Mouse (Mus musculus) ES-E14 (cell line): ENCODE results near the gene Rnf225. TPM values are rescaled to one million over a fixed set of nuclear protein-coding genes. Genes with fewer than 3 reads are reported as not detected.

Experiments used
- DNase-seq: peaks from one replicate; pipeline ENCODE4 v3.0.0-alpha.2; 2013; ENCODE audit warnings: low read depth, low spot score
- H3K27ac ChIP-seq: 2 replicates; pipeline ENCODE4 v1.5.1; 2012; ENCODE audit warnings: low read depth, mild to moderate bottlenecking, low read length, moderate library complexity, mixed read lengths; ENCODE audit not compliant: poor library complexity, insufficient read depth, severe bottlenecking
- H3K36me3 ChIP-seq: 2 replicates; pipeline ENCODE4 v1.6.1; 2012; ENCODE audit warnings: mild to moderate bottlenecking, low read length, moderate library complexity, mixed read lengths; ENCODE audit not compliant: control insufficient read depth, poor library complexity, insufficient read depth, severe bottlenecking
- H3K4me1 ChIP-seq, 2 experiments: fragments of 150-350 bp in 1 of 2; sonication (generic) in 1 of 2; 2 replicates each; pipeline ENCODE4 v1.6.1; 2012; ENCODE audit warnings: low read length in 2 of 2, mild to moderate bottlenecking in 1 of 2, mixed read lengths in 1 of 2; ENCODE audit not compliant: control insufficient read depth in 2 of 2, insufficient read depth in 2 of 2, poor library complexity in 1 of 2
- H3K4me3 ChIP-seq, 2 experiments: fragments of 150-350 bp in 1 of 2; sonication (generic) in 1 of 2; 2 replicates each; pipeline ENCODE4 v1.5.1; 2012; ENCODE audit warnings: low read length in 2 of 2, low read depth in 1 of 2, mild to moderate bottlenecking in 1 of 2, mixed read lengths in 1 of 2; ENCODE audit not compliant: insufficient read depth in 1 of 2, poor library complexity in 1 of 2, severe bottlenecking in 1 of 2
- H3K9ac ChIP-seq: 2 replicates; pipeline ENCODE4 v1.6.1; 2012; ENCODE audit warnings: low read depth, mild to moderate bottlenecking, low read length, mixed read lengths; ENCODE audit not compliant: poor library complexity, insufficient read depth, severe bottlenecking
- H3K9me3 ChIP-seq: fragments of 150-350 bp; sonication (generic); 2 replicates; pipeline ENCODE4 v1.6.1; 2012; ENCODE audit warnings: low read depth, mild to moderate bottlenecking, low read length; ENCODE audit not compliant: control insufficient read depth, insufficient read depth
- CHD2 ChIP-seq: IDR thresholded peaks from 2 replicates; pipeline ENCODE4 v1.6.1; 2014; ENCODE audit warnings: mild to moderate bottlenecking, low read depth, low read length, inconsistent platforms
- HCFC1 ChIP-seq: IDR thresholded peaks from 2 replicates; pipeline ENCODE4 v1.6.1; 2012; ENCODE audit warnings: low read length, inconsistent platforms, borderline replicate concordance; ENCODE audit not compliant: insufficient read depth
- MAFK ChIP-seq: IDR thresholded peaks from 2 replicates; pipeline ENCODE4 v1.6.1; 2014; ENCODE audit warnings: mild to moderate bottlenecking, low read depth, low read length, inconsistent platforms; ENCODE audit not compliant: insufficient read depth
- ZC3H11A ChIP-seq: IDR thresholded peaks from 2 replicates; pipeline ENCODE4 v1.6.1; 2012; ENCODE audit warnings: low read depth, mild to moderate bottlenecking, inconsistent platforms, low read length, borderline replicate concordance
- ZNF384 ChIP-seq: IDR thresholded peaks from 2 replicates; pipeline ENCODE4 v1.6.1; 2012; ENCODE audit warnings: low read depth, low read length, inconsistent platforms
- in situ Hi-C, 2 experiments: fragments of 600-800 bp; cut with MboI; formaldehyde crosslinking; loops; one replicate each; pipeline ENCODE4 v1.15.1; 2025; ENCODE audit warnings: low sequenced_read_pairs in 2 of 2, inconsistent platforms in 1 of 2; ENCODE audit not compliant: unreplicated experiment in 2 of 2
- total RNA-seq: library from RNA; depleted of rRNA; stranded (reverse); fragments of 300-350 nt; gene quantifications from 2 replicates; pipeline ENCODE4 v1.2.3, GENCODE M21; 2012

Rnf225 gene
- total RNA-seq, 1 experiment = 4.4 TPM

DNA sequence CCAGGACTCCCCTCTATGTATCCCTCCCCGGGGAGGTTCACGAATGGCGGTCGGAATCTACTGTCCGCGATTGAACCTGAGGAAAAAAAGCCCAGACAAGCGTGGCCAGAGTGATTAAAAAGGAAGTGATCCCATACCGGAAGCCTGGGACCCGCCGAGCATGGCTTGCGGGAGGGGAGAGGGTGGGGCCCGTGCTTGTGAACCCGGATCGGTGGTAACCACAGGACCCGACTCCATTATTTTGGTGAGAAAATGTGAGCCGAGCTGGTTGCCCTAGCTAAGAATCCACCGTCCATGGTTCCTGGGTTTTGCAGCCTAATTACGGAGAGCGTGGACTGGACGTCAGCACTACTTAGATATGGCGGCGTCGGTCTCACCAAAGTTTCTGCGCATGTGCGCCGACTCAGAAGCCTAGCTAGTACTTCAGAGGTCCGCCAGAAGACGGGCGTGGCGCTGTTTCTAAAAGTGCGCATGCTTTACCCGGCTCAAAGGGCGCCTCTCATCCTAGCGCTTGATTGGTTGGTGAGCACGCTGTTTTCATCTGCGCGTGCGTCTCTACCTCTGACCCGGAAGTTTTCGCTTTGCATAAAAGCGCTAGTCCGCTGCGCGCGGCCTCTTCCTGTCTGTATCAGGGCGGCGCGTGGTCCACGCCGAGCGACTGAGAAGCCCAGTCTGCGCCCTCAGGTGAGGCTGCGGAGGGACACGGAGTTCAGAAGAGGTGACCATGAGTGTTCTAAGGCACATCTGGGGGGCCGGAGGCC lies 5.3 kb upstream of the Rnf225 start, which contains the start of gene Rps5:
TSS of gene Rps5 (plus strand) at position 586 of the 761 bp plus-strand sequence.
- Histone ChIP-seq H3K4me1 (peaks cover 0 to 2% of the 10 kb centered on the region in 2 experiments; a peak in 1 of 4 replicates), H3K36me3 (peaks cover 38% of the 10 kb centered on the region), H3K4me3 (peak within 1 kb of the TSS; percentile 83 to 91), H3K9me3 (no peaks in the 10 kb centered on the region), H3K9ac (peak within 1 kb of the TSS; percentile 99), H3K27ac (peak within 1 kb of the TSS; percentile 94)
- in situ Hi-C loops = loop anchor here in 1 of 2 experiments (10.0 kb wide), 1 partner anchor 123 kb away; no protein-coding TSS in a partner anchor
- peak; percentile 98 for DNase-seq
- peak; percentile 83 for TF ChIP-seq CHD2
- peak; percentile 83 for TF ChIP-seq HCFC1
- no peak for TF ChIP-seq ZNF384

GRCm38 (mm10) chr7:12922729-12923128 lies 4.5 kb upstream of the Rnf225 start:
- Histone ChIP-seq H3K36me3 (peaks cover 38% of the 10 kb centered on the region), H3K4me1 (peaks cover 0 to 2% of the 10 kb centered on the region in 2 experiments; a peak in 1 of 4 replicates), H3K27ac (peak overlapping the region; percentile 57), H3K9me3 (no peaks in the 10 kb centered on the region), H3K9ac (peak overlapping the region; percentile 93), H3K4me3 (peak overlapping the region; percentile 81 to 91)
- TF ChIP-seq HCFC1 (no peak), ZNF384 (no peak), CHD2 (no peak), MAFK (no peak), ZC3H11A (no peak)
- in situ Hi-C loops = loop anchor here in 1 of 2 experiments (10.0 kb wide), 1 partner anchor 122 kb away; no protein-coding TSS in a partner anchor
- no peak for DNase-seq

- Histone ChIP-seq H3K9ac (no peak overlapping the region), H3K4me1 (peaks cover 0 to 2% of the 10 kb centered on the region in 2 experiments; a peak in 1 of 4 replicates), H3K4me3 (no peak overlapping the region), H3K36me3 (peaks cover 38% of the 10 kb centered on the region), H3K9me3 (no peaks in the 10 kb centered on the region), H3K27ac (no peak overlapping the region)
- no peak for DNase-seq
- no peak for TF ChIP-seq CHD2
- TF ChIP-seq ZC3H11A = no peak
- no peak for TF ChIP-seq HCFC1
- TF ChIP-seq ZNF384 = no peak
- no peak for TF ChIP-seq MAFK
- in situ Hi-C loops = loop anchor here in 1 of 2 experiments (10.0 kb wide), 1 partner anchor 118 kb away; no protein-coding TSS in a partner anchor
These were observed 900 bp upstream of the Rnf225 start for GRCm38 (mm10) chr7:12926316-12926715.

- H3K27ac ChIP-seq = no peak overlapping the region
These were observed 725 bp downstream of the Rnf225 start for GRCm38 (mm10) chr7:12927693-12928589.

More at GRCm38 (mm10) chr7:12927693-12928589, 725 bp downstream of the Rnf225 start:
- Histone ChIP-seq H3K4me1 (peaks cover 0 to 2% of the 10 kb centered on the region in 2 experiments; a peak in 1 of 4 replicates), H3K36me3 (peaks cover 35% of the 10 kb centered on the region), H3K9ac (peak overlapping the region; percentile 36), H3K9me3 (no peaks in the 10 kb centered on the region), H3K4me3 (peak overlapping the region; percentile 60)
- in situ Hi-C loops = loop anchor here in 1 of 2 experiments (10.0 kb wide), 1 partner anchor 117 kb away; no protein-coding TSS in a partner anchor
- TF ChIP-seq MAFK (no peak), ZNF384 (no peak), ZC3H11A (no peak), CHD2 (no peak), HCFC1 (no peak)
- no peak for DNase-seq
